Mouse (Mus musculus): ENCODE results near the gene Gnas. TPM values are rescaled to one million over a fixed set of nuclear protein-coding genes. Genes with fewer than 3 reads are reported as not detected.

Gene Gnas
- polyA plus RNA-seq, 1 experiment from 2014 or later, result 2,042 TPM

DNA sequence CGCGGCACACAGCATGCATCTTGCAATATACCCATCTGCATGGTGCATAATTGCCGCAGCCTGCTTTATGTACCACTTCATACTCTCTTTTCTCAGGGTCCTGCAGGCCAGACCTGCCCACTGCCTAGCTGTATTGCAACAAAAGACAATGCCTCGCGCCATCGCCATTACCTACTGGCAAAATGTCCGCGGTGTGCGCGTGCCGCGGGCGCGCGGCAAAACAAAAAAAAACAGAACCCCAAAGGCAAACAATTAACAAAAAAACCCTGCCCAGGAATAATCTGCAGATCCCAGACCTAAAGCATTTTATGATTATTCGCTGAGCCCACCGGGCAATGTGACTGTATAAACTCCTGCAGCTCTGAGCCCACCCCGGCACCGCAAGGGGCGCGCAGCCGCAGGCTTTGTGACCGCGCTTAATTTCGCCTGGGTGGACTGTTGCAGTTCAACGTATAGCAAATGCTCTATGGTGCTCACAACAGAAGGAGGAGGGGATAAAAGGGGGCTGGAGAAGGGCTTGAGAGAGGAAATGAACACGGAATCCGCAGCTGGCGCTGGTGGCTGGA lies 11.9 kb downstream of the Gnas start:
- Histone ChIP-seq H3K4me2 (replicated peaks) (peak overlapping the region; percentile 51), H3K9me3 (peaks cover 64% of the 10 kb centered on the region), H3K9ac (no peak overlapping the region), H3K4me3 (peak overlapping the region; percentile 63), H3K36me3 (peaks cover 5% of the 10 kb centered on the region), H3K4me1 (peaks cover 26% of the 10 kb centered on the region), H3K27ac (peak overlapping the region; percentile 47; the same call in 1 of the 2 replicates), H3K27me3 (peaks cover 38% of the 10 kb centered on the region)
- ATAC-seq (ENCODE audit: insufficient number of reproducible peaks, insufficient read depth, low FRiP score, low TSS enrichment), result no peak
- WGBS, result 55% methylated on average over 29 of the region's 29 CpGs

DNA sequence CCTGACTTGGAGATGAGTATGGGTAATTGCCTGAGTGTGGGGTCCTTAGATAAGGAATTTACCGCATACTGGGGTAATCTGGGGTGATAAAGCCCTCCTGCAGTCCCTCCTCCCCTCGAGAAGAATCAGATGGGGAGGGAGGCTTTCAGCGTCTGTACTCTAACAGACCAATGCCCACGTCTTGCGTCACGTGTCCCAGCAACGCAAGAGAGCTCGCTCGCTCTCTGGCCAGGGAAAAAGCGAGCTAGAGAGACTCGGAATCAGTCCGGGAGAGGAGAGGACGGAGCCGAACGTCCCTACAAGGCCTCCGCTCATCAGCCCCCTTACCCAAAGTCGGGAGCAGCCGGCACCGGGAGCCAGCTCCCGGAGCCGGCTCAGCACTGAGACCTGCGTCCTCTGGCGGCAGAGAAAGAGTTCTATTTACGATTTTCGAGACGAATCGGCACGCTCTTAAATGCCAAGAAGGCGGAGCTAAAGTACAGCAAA lies 13.0 kb downstream of the Gnas start:
- WGBS, result 58% methylated on average over 29 of the region's 29 CpGs
- Histone ChIP-seq H3K9me3 (peaks cover 66% of the 10 kb centered on the region), H3K36me3 (peaks cover 5% of the 10 kb centered on the region), H3K4me1 (peaks cover 15% of the 10 kb centered on the region), H3K4me3 (peak overlapping the region; percentile 12; the same call in 1 of the 2 replicates), H3K4me2 (replicated peaks) (peak overlapping the region; percentile 33), H3K27me3 (peaks cover 41% of the 10 kb centered on the region), H3K27ac (no peak overlapping the region), H3K9ac (no peak overlapping the region)
- no peak for ATAC-seq (ENCODE audit: insufficient number of reproducible peaks, insufficient read depth, low FRiP score, low TSS enrichment)

DNA sequence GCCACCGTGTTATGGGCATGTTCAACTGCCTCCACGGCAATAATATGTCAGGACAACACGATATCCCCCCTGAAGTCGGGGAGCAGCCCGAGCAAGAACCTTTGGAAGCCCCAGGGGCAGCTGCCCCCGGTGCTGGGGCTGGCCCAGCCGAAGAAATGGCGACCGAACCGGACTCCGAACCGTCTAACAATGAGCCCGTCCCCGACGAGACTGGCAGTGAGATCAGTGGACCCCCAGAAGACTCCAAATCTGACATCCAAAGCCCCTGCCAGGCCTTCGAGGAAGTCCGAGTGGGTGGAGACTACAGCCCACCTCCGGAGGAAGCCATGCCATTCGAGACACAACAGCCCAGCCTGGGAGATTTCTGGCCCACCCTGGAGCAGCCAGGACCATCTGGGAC lies 13.7 kb downstream of the Gnas start:
- WGBS, result 64% methylated on average over 19 of the region's 19 CpGs
- H3K9ac ChIP-seq, result no peak overlapping the region
- H3K4me2 ChIP-seq (replicated peaks), result peak overlapping the region; percentile 59; the same call in 1 of the 2 replicates
- peaks cover 10% of the 10 kb centered on the region for H3K4me1 ChIP-seq
- H3K9me3 ChIP-seq, result peaks cover 66% of the 10 kb centered on the region
- H3K36me3 ChIP-seq, result peaks cover 5% of the 10 kb centered on the region
- ATAC-seq (ENCODE audit: insufficient number of reproducible peaks, insufficient read depth, low FRiP score, low TSS enrichment), result no peak
- H3K27me3 ChIP-seq, result peaks cover 41% of the 10 kb centered on the region
- H3K27ac ChIP-seq, result no peak overlapping the region
- H3K4me3 ChIP-seq, result peak overlapping the region; percentile 36; the same call in 1 of the 2 replicates

DNA sequence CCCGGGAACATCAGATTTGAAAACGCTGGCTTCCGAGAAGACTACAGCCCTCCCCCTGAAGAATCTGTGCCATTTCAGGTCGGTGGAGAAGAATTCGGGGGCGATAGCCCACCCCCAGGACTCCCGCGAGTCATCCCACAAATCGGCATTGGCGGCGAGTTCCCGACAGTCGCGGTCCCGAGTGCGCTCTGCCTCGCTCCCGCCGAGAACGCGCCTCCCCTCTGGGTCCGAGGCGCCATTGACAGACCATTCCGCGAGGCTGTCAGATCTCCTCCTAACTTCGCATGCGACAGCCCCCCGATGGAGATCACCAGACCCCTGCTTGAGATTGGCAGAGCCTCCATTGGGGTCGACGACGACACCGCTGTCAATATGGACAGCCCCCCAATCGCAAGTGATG lies 14.4 kb downstream of the Gnas start:
- H3K4me3 ChIP-seq, result peak overlapping the region; percentile 36
- 56% methylated on average over 33 of the region's 33 CpGs for WGBS
- H3K9ac ChIP-seq, result no peak overlapping the region
- H3K4me2 ChIP-seq (replicated peaks), result peak overlapping the region; percentile 59
- no peak overlapping the region for H3K27ac ChIP-seq
- H3K36me3 ChIP-seq, result peaks cover 5% of the 10 kb centered on the region
- peaks cover 66% of the 10 kb centered on the region for H3K9me3 ChIP-seq
- H3K4me1 ChIP-seq, result peaks cover 9% of the 10 kb centered on the region; the same call in 1 of the 2 replicates
- peaks cover 41% of the 10 kb centered on the region for H3K27me3 ChIP-seq
- ATAC-seq (ENCODE audit: insufficient number of reproducible peaks, insufficient read depth, low FRiP score, low TSS enrichment), result no peak

DNA sequence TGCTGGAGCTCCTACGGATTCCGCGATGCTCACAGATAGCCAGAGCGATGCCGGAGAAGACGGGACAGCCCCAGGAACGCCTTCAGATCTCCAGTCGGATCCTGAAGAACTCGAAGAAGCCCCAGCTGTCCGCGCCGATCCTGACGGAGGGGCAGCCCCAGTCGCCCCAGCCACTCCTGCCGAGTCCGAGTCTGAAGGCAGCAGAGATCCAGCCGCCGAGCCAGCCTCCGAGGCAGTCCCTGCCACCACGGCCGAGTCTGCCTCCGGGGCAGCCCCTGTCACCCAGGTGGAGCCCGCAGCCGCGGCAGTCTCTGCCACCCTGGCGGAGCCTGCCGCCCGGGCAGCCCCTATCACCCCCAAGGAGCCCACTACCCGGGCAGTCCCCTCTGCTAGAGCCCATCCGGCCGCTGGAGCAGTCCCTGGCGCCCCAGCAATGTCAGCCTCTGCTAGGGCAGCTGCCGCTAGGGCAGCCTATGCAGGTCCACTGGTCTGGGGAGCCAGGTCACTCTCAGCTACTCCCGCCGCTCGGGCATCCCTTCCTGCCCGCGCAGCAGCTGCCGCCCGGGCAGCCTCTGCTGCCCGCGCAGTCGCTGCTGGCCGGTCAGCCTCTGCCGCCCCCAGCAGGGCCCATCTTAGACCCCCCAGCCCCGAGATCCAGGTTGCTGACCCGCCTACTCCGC lies 15.1 kb downstream of the Gnas start:
- H3K9ac ChIP-seq, result peak overlapping the region; percentile 1; the same call in 1 of the 2 replicates
- no peak for ATAC-seq (ENCODE audit: insufficient number of reproducible peaks, insufficient read depth, low FRiP score, low TSS enrichment)
- peaks cover 9% of the 10 kb centered on the region; the same call in 1 of the 2 replicates for H3K4me1 ChIP-seq
- H3K4me2 ChIP-seq (replicated peaks), result peak overlapping the region; percentile 59
- H3K4me3 ChIP-seq, result peak overlapping the region; percentile 36
- H3K9me3 ChIP-seq, result peaks cover 64% of the 10 kb centered on the region
- peaks cover 5% of the 10 kb centered on the region for H3K36me3 ChIP-seq
- H3K27ac ChIP-seq, result no peak overlapping the region
- WGBS, result 58% methylated on average over 48 of the region's 48 CpGs
- H3K27me3 ChIP-seq, result peaks cover 41% of the 10 kb centered on the region

DNA sequence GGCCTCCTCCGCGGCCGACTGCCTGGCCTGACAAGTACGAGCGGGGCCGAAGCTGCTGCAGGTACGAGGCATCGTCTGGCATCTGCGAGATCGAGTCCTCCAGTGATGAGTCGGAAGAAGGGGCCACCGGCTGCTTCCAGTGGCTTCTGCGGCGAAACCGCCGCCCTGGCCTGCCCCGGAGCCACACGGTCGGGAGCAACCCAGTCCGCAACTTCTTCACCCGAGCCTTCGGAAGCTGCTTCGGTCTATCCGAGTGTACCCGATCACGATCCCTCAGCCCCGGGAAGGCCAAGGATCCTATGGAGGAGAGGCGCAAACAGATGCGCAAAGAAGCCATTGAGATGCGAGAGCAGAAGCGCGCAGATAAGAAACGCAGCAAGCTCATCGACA lies 15.6 kb downstream of the Gnas start:
- Histone ChIP-seq H3K9me3 (peaks cover 59% of the 10 kb centered on the region), H3K36me3 (peaks cover 5% of the 10 kb centered on the region), H3K9ac (peak overlapping the region; percentile 1; the same call in 1 of the 2 replicates), H3K4me1 (peaks cover 9% of the 10 kb centered on the region; the same call in 1 of the 2 replicates), H3K27ac (no peak overlapping the region), H3K4me3 (peak overlapping the region; percentile 36), H3K4me2 (replicated peaks) (peak overlapping the region; percentile 59), H3K27me3 (peaks cover 41% of the 10 kb centered on the region)
- no peak for ATAC-seq (ENCODE audit: insufficient number of reproducible peaks, insufficient read depth, low FRiP score, low TSS enrichment)
- WGBS, result 60% methylated on average over 34 of the region's 34 CpGs

DNA sequence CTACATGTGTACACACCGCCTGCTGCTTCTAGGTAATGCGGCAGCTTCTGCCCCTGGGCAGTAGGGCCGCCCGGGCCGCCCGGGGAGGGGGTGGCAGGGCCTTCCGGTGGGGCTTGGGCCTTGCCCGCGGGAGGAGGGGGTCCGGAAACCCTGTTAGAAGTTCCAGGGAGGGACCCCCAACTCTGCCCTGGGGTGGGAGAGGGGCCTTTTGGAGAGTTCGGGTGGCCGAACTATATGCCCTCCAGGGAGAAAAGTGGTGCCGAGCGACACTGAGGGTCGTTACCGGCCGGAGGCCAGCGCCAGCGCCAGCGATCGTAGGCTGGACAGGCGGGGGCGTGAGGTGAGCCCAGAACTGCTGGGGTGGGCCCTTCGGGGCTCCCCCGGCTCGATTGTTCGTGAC lies 16.1 kb downstream of the Gnas start:
- Histone ChIP-seq H3K4me1 (peaks cover 9% of the 10 kb centered on the region; the same call in 1 of the 2 replicates), H3K9ac (no peak overlapping the region), H3K36me3 (peaks cover 5% of the 10 kb centered on the region), H3K27ac (no peak overlapping the region), H3K27me3 (peaks cover 41% of the 10 kb centered on the region), H3K4me2 (replicated peaks) (peak overlapping the region; percentile 59), H3K9me3 (peaks cover 55% of the 10 kb centered on the region), H3K4me3 (peak overlapping the region; percentile 36)
- ATAC-seq (ENCODE audit: insufficient number of reproducible peaks, insufficient read depth, low FRiP score, low TSS enrichment), result no peak
- 66% methylated on average over 27 of the region's 27 CpGs for WGBS

DNA sequence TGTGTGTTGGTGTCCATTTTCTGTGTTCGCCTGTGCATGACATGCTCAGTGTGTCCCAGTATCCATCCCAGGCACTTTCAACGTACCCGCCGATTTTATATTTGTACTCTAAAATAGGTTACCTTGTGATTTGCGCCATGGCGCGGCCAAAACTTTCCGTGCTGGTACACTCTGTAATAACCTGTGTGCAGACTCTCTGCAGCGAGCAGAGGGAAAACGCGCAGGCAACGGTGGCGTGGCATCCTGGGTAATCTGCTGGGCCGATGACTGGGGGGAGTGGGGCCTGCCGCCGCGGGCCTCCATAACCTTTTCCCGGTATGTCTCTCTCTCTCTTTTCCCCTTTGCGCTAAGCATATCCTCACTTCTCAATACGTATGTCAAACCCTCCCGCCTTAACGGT lies 16.5 kb downstream of the Gnas start:
- Histone ChIP-seq H3K9ac (no peak overlapping the region), H3K4me2 (replicated peaks) (peak overlapping the region; percentile 59), H3K4me3 (peak overlapping the region; percentile 36), H3K27ac (no peak overlapping the region), H3K4me1 (peaks cover 9% of the 10 kb centered on the region; the same call in 1 of the 2 replicates), H3K36me3 (peaks cover 5% of the 10 kb centered on the region), H3K27me3 (peaks cover 41% of the 10 kb centered on the region), H3K9me3 (peaks cover 52% of the 10 kb centered on the region)
- WGBS, result 50% methylated on average over 22 of the region's 22 CpGs
- ATAC-seq (ENCODE audit: insufficient number of reproducible peaks, insufficient read depth, low FRiP score, low TSS enrichment), result no peak

DNA sequence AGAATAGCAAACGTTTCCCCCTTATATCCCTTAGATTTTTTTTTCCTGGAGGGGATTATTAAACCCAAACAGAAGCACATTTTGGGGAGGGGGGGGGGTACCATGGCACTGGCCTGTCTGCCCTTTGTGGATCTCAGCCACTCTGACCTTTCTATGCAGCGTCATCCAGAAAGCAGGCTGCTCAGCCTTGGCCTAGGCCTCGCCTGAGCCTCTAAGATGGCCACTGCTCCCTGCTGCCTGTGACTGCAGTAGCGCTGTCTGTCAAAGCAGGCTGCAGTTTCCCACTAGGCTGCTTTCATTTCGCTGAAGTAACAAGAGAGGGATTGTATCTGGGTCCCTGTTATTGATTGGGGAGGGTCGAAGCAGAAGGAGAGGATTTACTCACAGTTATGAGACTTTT lies 18.4 kb downstream of the Gnas start:
- 31% methylated on average over 6 of the region's 6 CpGs for WGBS
- peak; percentile 39; the same call in 1 of the 2 replicates for ATAC-seq (ENCODE audit: insufficient number of reproducible peaks, insufficient read depth, low FRiP score, low TSS enrichment)
- Histone ChIP-seq H3K9ac (no peak overlapping the region), H3K27me3 (peaks cover 34% of the 10 kb centered on the region), H3K36me3 (peaks cover 5% of the 10 kb centered on the region), H3K9me3 (peaks cover 34% of the 10 kb centered on the region), H3K27ac (no peak overlapping the region), H3K4me1 (peaks cover 9% of the 10 kb centered on the region; the same call in 1 of the 2 replicates), H3K4me3 (no peak overlapping the region), H3K4me2 (replicated peaks) (no peak overlapping the region)

DNA sequence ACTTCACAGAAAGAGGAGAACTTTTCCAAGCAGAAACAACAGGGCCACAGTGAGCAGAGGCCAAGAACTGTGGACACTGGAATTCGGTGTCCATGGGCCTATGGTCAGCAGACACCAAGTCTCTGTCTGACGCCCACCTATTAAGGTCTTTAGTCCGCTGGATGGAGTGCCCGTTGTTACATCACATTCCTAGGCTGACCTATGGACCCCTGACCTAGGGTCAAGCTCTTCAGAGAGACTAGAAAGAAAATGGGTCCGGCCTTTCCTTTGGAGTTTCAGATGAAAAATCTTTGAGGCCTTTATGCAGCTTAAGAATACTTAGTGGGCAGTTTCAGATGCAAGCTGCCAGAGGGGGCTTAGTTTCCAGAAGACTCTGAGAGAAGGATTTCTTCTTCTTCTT lies 21.5 kb downstream of the Gnas start:
- Histone ChIP-seq H3K36me3 (no peaks in the 10 kb centered on the region), H3K4me2 (replicated peaks) (no peak overlapping the region), H3K9ac (no peak overlapping the region), H3K9me3 (peaks cover 5% of the 10 kb centered on the region), H3K4me1 (no peaks in the 10 kb centered on the region), H3K27me3 (0 out of 2 replicates have a peak, but pooled peaks cover 6% of the 10 kb centered on the region), H3K4me3 (no peak overlapping the region), H3K27ac (no peak overlapping the region)
- 10% methylated on average over 5 of the region's 5 CpGs for WGBS
- ATAC-seq (ENCODE audit: insufficient number of reproducible peaks, insufficient read depth, low FRiP score, low TSS enrichment), result no peak

DNA sequence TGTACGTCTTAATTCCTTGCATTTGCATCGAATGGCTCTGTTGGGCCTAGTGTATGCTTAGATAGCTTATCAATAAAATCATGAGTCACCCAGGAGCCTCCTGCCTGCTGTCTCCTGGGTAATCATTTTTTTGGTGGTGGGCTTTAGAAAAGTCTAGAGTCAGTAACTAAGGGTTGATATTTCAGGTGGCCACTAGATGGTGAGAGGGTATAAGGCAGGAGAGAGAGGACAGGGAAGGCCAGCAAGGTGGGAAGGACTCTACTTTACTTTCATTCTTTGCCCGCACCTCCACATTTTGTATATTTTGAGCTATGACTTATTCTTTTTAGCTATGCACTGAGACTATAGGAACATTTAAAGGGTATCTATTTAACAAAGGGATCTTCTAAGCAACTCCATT lies 23.8 kb downstream of the Gnas start:
- Histone ChIP-seq H3K9ac (no peak overlapping the region), H3K4me3 (no peak overlapping the region)
- WGBS, result 79% methylated on average over 3 of the region's 3 CpGs

More for the DNA sequence above, 23.8 kb downstream of the Gnas start:
- no peak for ATAC-seq (ENCODE audit: insufficient number of reproducible peaks, insufficient read depth, low FRiP score, low TSS enrichment)
- H3K4me2 ChIP-seq (replicated peaks), result no peak overlapping the region
- peaks cover 9% of the 10 kb centered on the region for H3K4me1 ChIP-seq
- H3K27me3 ChIP-seq, result no peaks in the 10 kb centered on the region
- no peaks in the 10 kb centered on the region for H3K36me3 ChIP-seq
- H3K9me3 ChIP-seq, result no peaks in the 10 kb centered on the region
- no peak overlapping the region for H3K27ac ChIP-seq
